Mouse (Mus musculus): ENCODE results near the gene Gzmk. TPM values are rescaled to one million over a fixed set of nuclear protein-coding genes. Genes with fewer than 3 reads are reported as not detected.

Gene Gzmk
- total RNA-seq, 2 experiments from 2014 or later, result 0.28 TPM; not detected in 1

DNA sequence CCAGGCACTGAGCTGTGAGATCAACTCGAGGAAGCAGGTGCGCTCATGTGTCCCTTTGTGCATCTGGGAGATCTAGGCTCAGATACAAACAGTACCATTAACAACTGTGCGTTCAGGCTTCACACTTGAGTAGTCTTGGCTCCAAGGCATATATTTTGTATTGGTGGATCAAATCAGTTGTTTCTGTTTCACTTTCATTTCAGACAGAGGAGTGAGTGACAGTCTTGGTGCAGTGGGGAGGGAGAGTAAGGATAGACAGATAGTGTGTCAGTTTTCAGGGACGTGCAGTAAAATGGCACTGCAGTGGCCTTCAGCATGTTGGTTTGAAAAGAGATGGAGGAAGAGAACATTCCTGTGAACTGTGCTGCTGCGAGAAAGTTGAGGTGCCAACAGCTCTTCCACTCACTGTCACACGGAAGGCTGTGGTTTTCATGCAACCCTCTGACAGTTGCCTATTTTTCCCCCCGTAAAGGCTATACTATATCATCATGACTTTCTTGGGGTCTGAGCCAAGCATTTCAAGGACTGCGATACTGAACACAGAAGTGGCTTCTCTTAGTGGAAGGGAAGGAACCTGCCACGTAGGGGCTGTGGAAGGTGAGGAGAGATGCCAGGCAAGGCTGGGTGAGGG, 27.7 kb downstream of the Gzmk start:
- TF ChIP-seq CTCF (conservative IDR thresholded peaks at IDR 0.05), result no peak
- DNase-seq (ENCODE audit: low spot score in 2 of 2), result no peak
- Histone ChIP-seq H3K27ac (no peak overlapping the region), H3K4me3 (no peak overlapping the region)

GRCm38 (mm10) chr13:113196808-113197674, 28.7 kb downstream of the Gzmk start:
- no peak overlapping the region for H3K4me3 ChIP-seq
- TF ChIP-seq CTCF (conservative IDR thresholded peaks at IDR 0.05), result no peak
- no peak overlapping the region for H3K27ac ChIP-seq
- DNase-seq (ENCODE audit: low spot score in 2 of 2), result no peak

- no peak for TF ChIP-seq CTCF (conservative IDR thresholded peaks at IDR 0.05)
- no peak overlapping the region for H3K4me3 ChIP-seq
- no peak overlapping the region for H3K27ac ChIP-seq
- no peak for DNase-seq (ENCODE audit: low spot score in 2 of 2)
Observed at GRCm38 (mm10) chr13:113183720-113184119, 42.0 kb downstream of the Gzmk start.

DNA sequence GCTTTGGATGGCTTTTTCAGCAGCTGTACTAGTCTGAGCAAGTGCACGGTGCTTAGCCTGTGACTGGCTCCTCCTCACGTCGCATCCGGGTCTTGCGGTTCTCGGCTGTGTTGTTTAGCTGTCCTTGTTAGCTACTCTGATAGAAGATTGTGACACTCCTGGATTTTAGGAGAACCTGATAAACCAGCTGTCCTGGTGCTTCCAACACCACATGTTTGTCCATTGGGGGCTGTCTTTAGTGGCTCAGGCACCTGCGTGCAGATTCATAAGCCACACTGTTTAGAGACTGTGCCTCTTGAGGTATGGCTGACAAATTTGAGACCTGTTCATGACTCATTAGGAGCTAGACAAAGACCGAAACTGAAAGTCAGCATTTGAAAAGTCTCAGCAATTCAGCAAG, 42.4 kb downstream of the Gzmk start:
- no peak overlapping the region for H3K4me3 ChIP-seq
- TF ChIP-seq CTCF (conservative IDR thresholded peaks at IDR 0.05), result no peak
- no peak overlapping the region for H3K27ac ChIP-seq
- no peak for DNase-seq (ENCODE audit: low spot score in 2 of 2)

DNA sequence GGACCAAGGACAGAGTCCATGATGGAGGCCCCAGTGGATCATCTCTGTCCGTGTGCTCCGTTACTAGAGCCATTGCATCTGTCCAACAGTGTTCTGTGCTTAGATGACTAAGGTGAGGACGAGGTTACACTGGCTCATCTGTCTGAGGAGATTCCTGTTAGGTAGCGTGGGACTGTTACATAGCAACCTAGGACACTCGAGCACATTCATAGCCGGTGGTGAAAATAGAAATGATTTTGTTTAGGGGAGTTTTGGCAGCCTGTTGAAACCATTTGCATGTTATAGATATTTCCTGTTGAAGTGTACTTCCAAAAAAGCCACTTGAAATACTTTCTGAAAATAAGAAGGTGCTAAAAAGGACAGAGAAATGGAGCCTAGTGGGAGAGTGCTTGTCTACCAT, 51.5 kb downstream of the Gzmk start:
- Histone ChIP-seq H3K4me3 (no peak overlapping the region), H3K27ac (no peak overlapping the region)
- DNase-seq (ENCODE audit: low spot score in 2 of 2), result no peak
- no peak for TF ChIP-seq CTCF (conservative IDR thresholded peaks at IDR 0.05)

DNA sequence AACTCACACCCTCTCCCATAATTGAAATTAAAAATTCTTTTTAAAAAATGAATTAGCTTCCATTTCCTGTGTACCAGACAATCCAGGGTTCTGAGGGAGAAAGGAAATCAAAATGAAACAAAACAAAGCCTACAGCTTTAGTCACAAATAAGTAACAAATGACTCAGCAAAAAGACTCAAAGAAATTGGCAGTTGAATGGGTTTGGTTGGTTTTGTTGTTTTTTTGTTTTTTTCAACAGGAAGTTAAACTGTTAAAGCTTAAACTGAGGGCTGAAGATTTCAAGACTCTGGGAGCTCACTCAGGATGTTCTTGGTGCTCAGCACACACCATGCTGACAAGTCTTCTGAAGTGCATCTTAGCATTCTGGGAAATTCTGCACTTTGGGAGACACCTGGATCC, 55.5 kb downstream of the Gzmk start:
- no peak for DNase-seq (ENCODE audit: low spot score in 2 of 2)
- Histone ChIP-seq H3K27ac (no peak overlapping the region), H3K4me3 (no peak overlapping the region)
- TF ChIP-seq CTCF (conservative IDR thresholded peaks at IDR 0.05), result no peak

DNA sequence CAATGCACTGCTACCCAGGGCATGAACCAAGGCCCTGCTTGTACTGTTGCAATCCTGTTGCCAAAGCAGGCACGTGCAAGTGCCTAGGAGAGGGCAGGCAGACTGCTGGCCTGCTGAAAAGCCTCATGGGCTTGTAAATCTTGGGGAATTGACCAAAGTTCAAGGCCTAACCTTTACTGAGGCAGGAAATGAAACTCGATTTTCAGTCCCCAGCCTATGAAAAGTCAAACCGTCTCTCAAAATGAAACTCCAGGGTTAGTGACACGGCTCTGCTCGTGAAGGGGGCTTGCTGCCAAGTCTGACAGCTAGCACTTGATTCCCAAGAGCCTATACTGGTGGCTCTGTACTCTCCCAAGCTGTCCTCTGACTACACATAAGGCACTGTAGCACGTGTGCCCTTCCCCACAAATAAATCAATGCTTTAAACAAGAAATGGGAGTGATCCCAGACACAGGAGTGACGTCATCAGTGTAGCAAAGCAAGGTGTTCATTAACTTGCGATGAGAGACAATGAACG, 57.6 kb downstream of the Gzmk start:
- Histone ChIP-seq H3K27ac (no peak overlapping the region), H3K4me3 (no peak overlapping the region)
- TF ChIP-seq CTCF (conservative IDR thresholded peaks at IDR 0.05), result no peak
- no peak for DNase-seq (ENCODE audit: low spot score in 2 of 2)

DNA sequence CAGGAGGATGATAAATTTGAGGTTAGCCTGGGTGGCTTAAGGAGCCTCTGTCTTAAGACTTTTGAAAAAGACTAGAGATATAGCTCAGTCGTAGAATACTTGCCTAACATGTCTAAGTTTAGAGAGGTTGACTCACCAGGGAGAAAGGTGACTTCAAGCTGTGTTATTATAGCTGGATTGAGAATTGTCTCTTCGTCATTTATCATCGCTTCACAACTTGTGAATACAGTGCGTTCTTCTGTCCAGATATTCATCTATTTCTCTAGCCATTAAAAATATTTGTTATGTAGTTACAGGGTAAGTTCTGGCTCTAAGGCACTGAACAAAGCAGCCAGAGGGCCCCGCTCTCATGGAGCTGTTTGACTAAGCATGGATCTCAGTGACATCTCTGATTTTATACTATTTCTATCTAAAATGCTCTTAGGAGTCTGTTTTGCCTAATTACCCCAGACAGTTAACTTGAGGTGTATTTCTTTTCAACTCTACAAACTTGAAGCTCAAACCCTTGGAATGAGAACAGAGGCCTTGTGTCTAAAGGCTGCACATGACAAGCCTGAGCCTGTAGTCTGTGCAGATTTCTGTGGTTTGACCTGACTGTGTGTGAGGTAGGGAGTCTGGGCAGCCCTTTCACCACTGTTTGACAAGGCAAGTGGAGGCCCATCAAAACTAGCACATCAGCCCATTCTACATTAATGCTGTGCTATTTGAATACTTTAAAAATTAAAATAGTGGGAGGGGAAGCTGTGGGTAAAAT, 61.3 kb downstream of the Gzmk start:
- DNase-seq (ENCODE audit: low spot score in 2 of 2), result no peak

GRCm38 (mm10) chr13:113151556-113151955, 74.2 kb downstream of the Gzmk start:
- DNase-seq (ENCODE audit: low spot score in 2 of 2), result no peak
- Histone ChIP-seq H3K4me3 (no peak overlapping the region), H3K27ac (no peak overlapping the region)
- TF ChIP-seq CTCF (conservative IDR thresholded peaks at IDR 0.05), result no peak

More for the DNA sequence above, 61.3 kb downstream of the Gzmk start:
- H3K4me3 ChIP-seq, result no peak overlapping the region
- no peak overlapping the region for H3K27ac ChIP-seq
- TF ChIP-seq CTCF (conservative IDR thresholded peaks at IDR 0.05), result no peak

DNA sequence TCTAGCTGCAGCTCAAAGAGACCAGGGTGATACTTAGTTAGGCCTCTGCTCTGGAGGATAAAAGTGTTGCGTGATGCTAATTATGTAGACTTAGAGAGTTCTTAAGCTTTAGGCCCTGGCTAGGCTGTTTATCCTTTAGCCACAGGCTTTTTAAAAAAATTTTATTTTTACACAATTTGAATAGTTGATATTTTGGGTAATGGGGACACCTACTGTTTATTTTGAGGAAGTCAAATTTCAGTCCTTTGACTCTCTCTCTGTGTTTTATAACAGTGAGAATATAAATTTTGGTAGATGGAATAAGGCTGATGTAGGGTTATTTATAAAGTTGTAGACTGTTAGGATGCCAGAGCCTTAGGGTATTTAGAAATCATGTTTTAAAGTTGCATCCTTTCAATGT, 86.1 kb downstream of the Gzmk start:
- TF ChIP-seq CTCF (conservative IDR thresholded peaks at IDR 0.05), result peak; percentile 73
- H3K4me3 ChIP-seq, result no peak overlapping the region
- no peak for DNase-seq (ENCODE audit: low spot score in 2 of 2)
- H3K27ac ChIP-seq, result no peak overlapping the region

DNA sequence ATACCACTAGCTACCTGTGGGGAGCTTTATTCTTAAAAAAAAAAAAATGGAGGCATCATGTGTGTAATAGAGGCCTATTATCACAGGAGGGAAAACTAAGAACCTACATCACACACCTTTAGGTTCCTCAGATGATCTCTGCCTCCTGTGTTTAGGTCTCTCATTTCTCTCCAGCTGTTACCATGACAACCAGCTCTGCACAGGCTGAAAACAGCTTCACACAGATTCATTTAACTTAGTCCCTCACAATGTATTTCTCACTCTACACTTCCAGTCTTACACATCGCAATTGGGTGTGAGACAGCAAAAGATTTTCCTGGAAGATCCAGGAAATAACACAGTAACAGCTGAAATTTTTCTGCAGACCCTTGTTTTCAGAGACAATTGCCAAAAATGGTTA, 95.7 kb downstream of the Gzmk start:
- H3K4me3 ChIP-seq, result no peak overlapping the region
- DNase-seq (ENCODE audit: low spot score in 2 of 2), result no peak
- no peak for TF ChIP-seq CTCF (conservative IDR thresholded peaks at IDR 0.05)
- H3K27ac ChIP-seq, result no peak overlapping the region

Other genes with a start within 250 kb of the Gzmk start
- gene Ccno, start 238.1 kb downstream of the Gzmk start, total RNA-seq (2021), result 1 to 10 TPM; 6.3 to 7.4 TPM
- under 1 TPM; 0.25 to 0.74 TPM for gene Mcidas, start 232.1 kb downstream of the Gzmk start, total RNA-seq (2021)
- under 1 TPM in 1 of 2 experiments, not detected in 1; 0.37 TPM for gene Cdc20b, start 190.8 kb downstream of the Gzmk start, total RNA-seq (2021)
- 1 to 10 TPM; 7.4 to 9.2 TPM for gene Gpx8, start 179.5 kb downstream of the Gzmk start, total RNA-seq (2021)
- not detected for gene Gzma, start 124.9 kb downstream of the Gzmk start, total RNA-seq (2021)
- not detected for gene Esm1, start 16.2 kb downstream of the Gzmk start, total RNA-seq (2021)
- gene BC067074, start 67.3 kb upstream of the Gzmk start, total RNA-seq (2021), result 1 to 10 TPM in 1 of 2 experiments, under 1 TPM in 1; 0.86 to 1.6 TPM